Mouse (Mus musculus): ENCODE data around the gene Lrrc43. TPM values are rescaled to one million over a fixed set of nuclear protein-coding genes. Genes with fewer than 3 reads are reported as not detected.

The Lrrc43 gene
- total and polyA plus RNA-seq, 3 experiments: not detected

- Histone ChIP-seq H3K4me1 (ENCODE audit: control insufficient read depth in 1 of 2, insufficient read depth in 2 of 2) (peaks cover 3 to 21% of the 10 kb centered on the region in 2 experiments), H3K27me3 (replicated peaks) (no peaks in the 10 kb centered on the region), H3K9ac (ENCODE audit: insufficient read depth, low read depth) (peak within 1 kb of the TSS; percentile 85), H3K9me3 (replicated peaks; ENCODE audit: low read length) (no peaks in the 10 kb centered on the region), H3K79me2 (replicated peaks; ENCODE audit: control insufficient read depth, extremely low read depth, insufficient read depth, poor library complexity, severe bottlenecking) (no peaks in the 10 kb centered on the region; the same call in none of the 2 replicates), H3K4me2 (ENCODE audit: insufficient read depth, low read depth, poor library complexity, severe bottlenecking) (peak within 1 kb of the TSS; percentile 75), H3K4me3 (replicated peaks in 1 of 3; ENCODE audit: low read depth in 2 of 3, low read length in 2 of 3, poor library complexity in 1 of 3) (peak within 1 kb of the TSS; percentile 77 to 95 (median 95)), H3K27ac (ENCODE audit: insufficient read depth, low read depth) (peak within 1 kb of the TSS; percentile 30; the same call in 1 of the 2 replicates), H3K36me3 (replicated peaks in 1 of 2; ENCODE audit: control insufficient read depth in 1 of 2, insufficient read depth in 1 of 2, low read length in 1 of 2) (peaks cover 11 to 63% of the 10 kb centered on the region in 2 experiments)
- in situ Hi-C loops (cut with MboI; ENCODE audit: low pct_ligation_motif_present, low pct_unique_long_range_greater_than_20kb, low sequenced_read_pairs) (no loop called here), dilution Hi-C loops (cut with MboI; ENCODE audit: extremely low pct_ligation_motif_present, extremely low pct_unique_long_range_greater_than_20kb, low sequenced_read_pairs) (no loop called here)
- peak; percentile 99 for DNase-seq (ENCODE audit: extremely low read depth)
- TF ChIP-seq ELF1 (IDR thresholded peaks at IDR 0.05; ENCODE audit: low read depth, low read length): peak; percentile 85
- peak; percentile 60; the same call in 1 of the 2 replicates for TF ChIP-seq TCF12 (IDR thresholded peaks at IDR 0.05; ENCODE audit: low read depth, low read length)
- 0 out of 2 replicates have a peak, but pooled peaks have one; percentile 17 for TF ChIP-seq IRF4 (IDR thresholded peaks at IDR 0.05; ENCODE audit: low read depth, low read length)
- TF ChIP-seq TBP (conservative IDR thresholded peaks at IDR 0.05; ENCODE audit: low read depth, low read length): no peak
- TF ChIP-seq SMC3 (IDR thresholded peaks at IDR 0.05; ENCODE audit: low read depth, low read length): no peak
- TF ChIP-seq MXI1 (IDR thresholded peaks at IDR 0.05; ENCODE audit: low read depth, low read length): peak; percentile 95; the same call in 1 of the 2 replicates
- no peak for TF ChIP-seq CHD2 (IDR thresholded peaks at IDR 0.05; ENCODE audit: low read length)
- peak; percentile 68 for TF ChIP-seq NRF1 (IDR thresholded peaks at IDR 0.05; ENCODE audit: low read depth, low read length)
- peak; percentile 52 for TF ChIP-seq BHLHE40 (IDR thresholded peaks at IDR 0.05; ENCODE audit: low read depth, low read length)
- TF ChIP-seq ZNF384 (IDR thresholded peaks at IDR 0.05; ENCODE audit: low read depth, low read length): no peak
- no peak for TF ChIP-seq EP300 (IDR thresholded peaks at IDR 0.05; ENCODE audit: low read length)
- TF ChIP-seq USF2 (conservative IDR thresholded peaks at IDR 0.05; ENCODE audit: low read depth, low read length): no peak
- TF ChIP-seq SIN3A (IDR thresholded peaks at IDR 0.05; ENCODE audit: low read length): peak; percentile 95
- TF ChIP-seq ZMIZ1 (IDR thresholded peaks at IDR 0.05; ENCODE audit: low read depth, low read length): peak; percentile 93
- TF ChIP-seq NELFE (IDR thresholded peaks at IDR 0.05; ENCODE audit: low read depth, low read length): peak; percentile 96
- peak; percentile 45 for TF ChIP-seq MAX (IDR thresholded peaks at IDR 0.05; ENCODE audit: low read length)
- TF ChIP-seq MEF2A (IDR thresholded peaks at IDR 0.05; ENCODE audit: borderline replicate concordance, low read depth, low read length): peak; percentile 8; the same call in 1 of the 2 replicates
- peak; percentile 78 for TF ChIP-seq HCFC1 (IDR thresholded peaks at IDR 0.05; ENCODE audit: low read depth, low read length)
- TF ChIP-seq POLR2AphosphoS2 (IDR thresholded peaks at IDR 0.05; ENCODE audit: low read depth, low read length): peak; percentile 81; the same call in 1 of the 2 replicates
- TF ChIP-seq POLR2A (IDR thresholded peaks at IDR 0.05; ENCODE audit: low read depth, low read length): peak; percentile 97
Measured at GRCm38 (mm10) chr5:123523692-123524392, 34.7 kb downstream of the Lrrc43 start, which contains the start of gene Diablo. Diablo (minus strand) TSS chr5:123524176.

GRCm38 (mm10) chr5:123524393-123524750 lies 35.3 kb downstream of the Lrrc43 start:
- Histone ChIP-seq H3K4me3 (replicated peaks in 1 of 3; ENCODE audit: low read depth in 2 of 3, low read length in 2 of 3, poor library complexity in 1 of 3) (peak overlapping the region; percentile 47 to 95 (median 95)), H3K9ac (ENCODE audit: insufficient read depth, low read depth) (no peak overlapping the region), H3K27ac (ENCODE audit: insufficient read depth, low read depth) (no peak overlapping the region), H3K4me2 (ENCODE audit: insufficient read depth, low read depth, poor library complexity, severe bottlenecking) (0 out of 2 replicates have a peak overlapping the region, but pooled peaks have one; percentile 21), H3K9me3 (replicated peaks; ENCODE audit: low read length) (no peaks in the 10 kb centered on the region), H3K27me3 (replicated peaks) (no peaks in the 10 kb centered on the region), H3K79me2 (replicated peaks; ENCODE audit: control insufficient read depth, extremely low read depth, insufficient read depth, poor library complexity, severe bottlenecking) (no peaks in the 10 kb centered on the region; the same call in none of the 2 replicates), H3K36me3 (replicated peaks in 1 of 2; ENCODE audit: control insufficient read depth in 1 of 2, insufficient read depth in 1 of 2, low read length in 1 of 2) (peaks cover 12 to 64% of the 10 kb centered on the region in 2 experiments), H3K4me1 (ENCODE audit: control insufficient read depth in 1 of 2, insufficient read depth in 2 of 2) (peaks cover 3 to 21% of the 10 kb centered on the region in 2 experiments)
- TF ChIP-seq HCFC1 (IDR thresholded peaks at IDR 0.05; ENCODE audit: low read depth, low read length): no peak
- no peak for TF ChIP-seq KAT2A (IDR thresholded peaks at IDR 0.05; ENCODE audit: insufficient replicate concordance, low read length)
- no peak for TF ChIP-seq MAZ (IDR thresholded peaks at IDR 0.05; ENCODE audit: low read depth, low read length)
- TF ChIP-seq ZKSCAN1 (IDR thresholded peaks at IDR 0.05; ENCODE audit: borderline replicate concordance, low read depth, low read length): no peak
- no peak for TF ChIP-seq ELF1 (IDR thresholded peaks at IDR 0.05; ENCODE audit: low read depth, low read length)
- TF ChIP-seq PAX5 (IDR thresholded peaks at IDR 0.05; ENCODE audit: low read length): no peak
- TF ChIP-seq IRF4 (IDR thresholded peaks at IDR 0.05; ENCODE audit: low read depth, low read length): no peak
- TF ChIP-seq SMC3 (IDR thresholded peaks at IDR 0.05; ENCODE audit: low read depth, low read length): no peak
- TF ChIP-seq USF2 (conservative IDR thresholded peaks at IDR 0.05; ENCODE audit: low read depth, low read length): no peak
- no peak for TF ChIP-seq UBTF (IDR thresholded peaks at IDR 0.05; ENCODE audit: low read depth, low read length)
- TF ChIP-seq POLR2AphosphoS2 (IDR thresholded peaks at IDR 0.05; ENCODE audit: low read depth, low read length): no peak
- no peak for TF ChIP-seq ZNF384 (IDR thresholded peaks at IDR 0.05; ENCODE audit: low read depth, low read length)
- no peak for TF ChIP-seq MYC (IDR thresholded peaks at IDR 0.05; ENCODE audit: low read depth, low read length)
- TF ChIP-seq MAX (IDR thresholded peaks at IDR 0.05; ENCODE audit: low read length): no peak
- TF ChIP-seq RAD21 (IDR thresholded peaks at IDR 0.05; ENCODE audit: low read depth, low read length): no peak
- in situ Hi-C loops (cut with MboI; ENCODE audit: low pct_ligation_motif_present, low pct_unique_long_range_greater_than_20kb, low sequenced_read_pairs) (no loop called here), dilution Hi-C loops (cut with MboI; ENCODE audit: extremely low pct_ligation_motif_present, extremely low pct_unique_long_range_greater_than_20kb, low sequenced_read_pairs) (no loop called here)
- no peak for DNase-seq (ENCODE audit: extremely low read depth)
